Mouse (Mus musculus) MN1 (cell line): ENCODE data around the gene Csrp1.
A peak's percentile ranks its signal among the peaks of the same experiment; 100 is the strongest.

Source experiments
- DNase-seq: peaks from one replicate; pipeline ENCODE4 v3.0.0-alpha.2; 2016; ENCODE audit warnings: low spot score

Gene Csrp1

DNA sequence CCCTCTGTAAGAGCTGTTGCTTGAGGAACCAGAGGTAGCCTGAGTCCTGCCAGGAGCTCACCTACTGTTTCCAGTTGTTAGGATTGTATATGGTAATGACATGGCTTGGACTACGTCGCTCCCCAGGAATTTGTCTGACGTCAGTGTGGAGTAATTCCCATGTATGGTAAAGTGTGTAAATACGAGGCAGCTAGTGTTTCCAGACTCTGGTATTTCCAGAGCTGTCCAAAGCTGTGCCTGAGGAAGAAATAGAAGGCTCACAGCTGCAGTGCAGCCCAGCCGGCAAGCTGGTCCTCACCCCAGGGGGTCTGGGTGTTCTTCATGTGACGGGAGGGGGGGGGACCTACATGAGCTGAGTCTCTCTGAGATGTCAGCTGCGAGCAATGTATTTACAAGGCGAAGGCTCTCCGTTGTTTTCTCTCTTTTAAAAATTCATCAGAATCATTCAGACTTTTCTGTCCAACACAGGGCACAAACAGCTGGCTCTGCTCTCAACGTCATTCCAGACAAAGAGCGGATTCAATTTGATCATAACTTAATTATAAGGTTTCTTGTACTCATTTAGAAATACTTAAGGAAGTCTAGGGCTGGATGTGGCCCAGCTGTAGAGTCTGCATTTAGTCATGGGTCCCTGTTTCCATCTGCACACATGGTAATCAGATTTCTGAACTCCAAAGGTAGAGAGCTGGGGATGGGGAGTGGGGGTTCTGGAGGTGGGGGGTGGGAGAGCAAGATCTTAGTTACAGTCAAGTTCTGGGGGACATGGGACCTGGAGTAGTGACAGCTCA is 12.2 kb downstream of the Csrp1 start:
- peak; percentile 76 for DNase-seq

DNA sequence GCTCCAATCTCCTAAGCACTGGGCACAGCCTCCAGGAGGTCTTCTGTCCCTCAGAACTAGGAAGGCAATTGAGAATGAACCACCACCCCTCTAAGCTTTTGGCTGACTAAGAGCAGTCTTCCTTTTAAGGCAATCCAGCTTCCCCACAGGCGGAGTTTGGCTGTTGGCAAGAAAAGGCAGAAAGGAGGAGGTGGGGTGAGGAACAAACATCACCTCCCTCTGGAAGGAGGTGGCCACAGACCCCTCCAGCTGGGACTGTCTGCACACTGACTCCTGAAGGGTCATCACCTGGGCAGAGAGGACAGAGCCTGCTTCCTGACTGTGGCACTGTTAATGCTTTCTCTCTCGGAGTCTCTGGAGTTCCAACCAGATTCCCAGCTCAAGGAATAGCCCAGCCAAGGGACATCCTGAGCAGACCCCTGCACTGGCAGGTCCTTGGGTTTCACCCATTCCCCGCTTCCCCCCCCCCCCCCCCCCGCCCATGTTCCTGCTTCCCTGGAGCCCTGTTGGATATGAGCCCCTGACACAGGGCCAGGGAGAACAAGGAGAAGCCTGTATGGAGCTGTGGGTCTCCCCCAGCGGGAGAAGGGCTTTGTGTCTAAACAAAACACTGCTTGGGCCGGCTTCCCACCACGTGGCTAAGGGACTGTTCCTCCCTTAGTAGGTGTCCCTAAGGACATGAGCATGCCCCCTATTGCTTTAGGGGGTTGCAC is 14.5 kb downstream of the Csrp1 start:
- DNase-seq, result no peak

DNA sequence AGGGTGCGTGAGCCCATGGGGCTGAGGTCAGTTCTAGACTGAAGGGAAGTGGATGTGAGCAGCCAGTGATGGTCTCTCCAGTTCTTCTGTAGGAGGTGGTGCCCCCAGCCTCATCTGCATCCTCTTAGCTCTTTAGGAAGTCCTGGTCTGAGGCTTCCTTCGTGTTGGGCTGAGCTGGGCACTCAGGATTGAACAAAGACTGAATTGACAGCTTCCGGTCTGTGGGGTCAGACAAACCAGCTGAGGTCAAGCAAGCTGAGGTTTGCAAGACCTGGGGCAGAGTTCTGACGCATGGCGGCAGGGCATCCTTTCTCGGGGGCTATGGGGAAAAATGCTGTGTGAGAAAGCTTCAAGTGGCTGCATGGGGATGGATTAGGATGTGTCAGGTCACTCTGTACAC is 15.6 kb downstream of the Csrp1 start:
- no peak for DNase-seq

DNA sequence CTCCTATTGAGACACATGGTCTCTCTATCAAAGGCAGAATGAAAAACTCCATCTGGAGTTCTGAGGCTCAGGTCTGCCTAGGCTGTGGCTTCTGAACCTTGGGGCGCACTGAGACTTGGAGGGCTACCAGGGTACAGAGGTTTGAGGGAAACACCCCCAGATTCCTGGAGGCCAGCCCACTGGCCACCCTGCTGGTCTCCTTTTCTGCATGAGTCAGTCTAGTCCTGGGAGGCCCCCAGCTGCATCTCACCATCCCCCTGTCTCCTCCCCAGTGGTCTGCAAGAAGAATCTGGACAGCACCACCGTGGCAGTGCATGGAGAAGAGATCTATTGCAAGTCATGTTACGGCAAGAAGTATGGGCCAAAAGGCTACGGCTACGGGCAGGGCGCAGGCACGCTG is 25.1 kb downstream of the Csrp1 start:
- no peak for DNase-seq

- DNase-seq, result no peak
Observed at GRCm38 (mm10) chr1:135746248-135746647, 26.4 kb downstream of the Csrp1 start.

DNA sequence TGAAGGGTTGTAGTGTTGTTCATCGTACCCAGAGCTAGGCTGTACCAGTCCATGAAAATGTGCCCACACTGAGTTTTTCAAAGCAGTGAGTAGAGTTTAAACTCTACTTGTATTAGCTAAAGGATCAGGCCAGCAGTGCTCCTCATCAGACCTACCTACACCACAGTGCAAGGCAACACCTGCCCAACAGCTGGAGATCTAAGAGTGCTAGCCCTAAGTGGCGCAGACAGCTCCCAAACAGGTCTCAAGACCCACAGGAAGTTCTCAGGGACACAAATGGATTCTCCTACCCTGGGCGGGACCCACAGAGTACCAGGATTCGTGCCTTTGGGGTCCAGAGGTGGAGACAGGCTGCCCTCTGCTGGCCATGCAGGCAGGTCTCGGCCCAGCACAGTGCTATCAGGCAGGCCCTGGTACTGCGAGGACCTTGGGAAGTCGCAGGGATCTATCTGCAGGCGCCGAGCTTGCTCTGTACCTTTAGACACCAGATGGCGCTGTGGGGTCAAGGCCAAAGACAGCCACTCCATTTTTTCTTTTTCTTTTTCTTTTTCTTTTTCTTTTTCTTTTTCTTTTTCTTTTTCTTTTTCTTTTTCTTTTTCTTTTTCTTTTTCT is 33.0 kb downstream of the Csrp1 start:
- DNase-seq, result peak; percentile 94

DNA sequence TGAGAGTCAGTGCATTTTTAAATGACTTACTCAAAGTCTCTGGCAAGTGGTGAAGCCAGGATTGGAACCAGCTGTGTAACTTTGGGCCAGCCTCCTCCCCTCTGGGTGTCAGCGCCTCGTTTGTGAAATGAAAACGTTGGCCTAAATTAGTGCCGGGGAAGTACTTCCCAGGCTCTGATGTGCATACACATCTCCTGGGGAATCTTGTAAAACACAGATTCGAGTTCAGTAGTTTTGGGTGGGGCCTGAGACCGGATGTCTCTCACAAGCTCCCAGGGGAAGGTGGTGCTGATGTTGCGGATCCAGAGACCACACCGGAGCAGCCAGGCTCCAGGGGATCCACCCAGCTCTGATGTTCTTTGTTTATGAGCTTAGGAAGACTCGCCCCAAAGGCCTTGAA is 35.4 kb downstream of the Csrp1 start:
- DNase-seq, result no peak

GRCm38 (mm10) chr1:135755913-135756312 is 36.1 kb downstream of the Csrp1 start:
- no peak for DNase-seq

DNA sequence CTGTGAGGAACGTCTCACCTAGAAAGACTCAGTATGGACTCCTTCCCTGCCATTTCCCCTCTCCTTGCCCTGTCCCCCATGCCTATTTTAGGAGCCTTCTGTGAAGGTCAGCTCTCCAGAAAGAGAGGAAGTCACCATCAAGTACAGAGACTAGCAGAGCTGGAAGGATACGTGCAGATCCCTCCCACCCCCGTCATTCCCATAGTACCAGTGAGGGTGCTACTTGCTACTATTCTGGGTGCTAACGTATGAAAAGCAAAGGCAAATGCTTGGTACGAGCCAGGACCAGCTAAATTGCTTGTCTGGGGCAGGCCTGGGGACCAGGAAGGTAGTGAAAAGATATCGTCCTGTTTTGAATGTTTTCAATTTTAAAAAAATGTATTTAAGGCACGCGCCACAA is 37.4 kb downstream of the Csrp1 start:
- no peak for DNase-seq

DNA sequence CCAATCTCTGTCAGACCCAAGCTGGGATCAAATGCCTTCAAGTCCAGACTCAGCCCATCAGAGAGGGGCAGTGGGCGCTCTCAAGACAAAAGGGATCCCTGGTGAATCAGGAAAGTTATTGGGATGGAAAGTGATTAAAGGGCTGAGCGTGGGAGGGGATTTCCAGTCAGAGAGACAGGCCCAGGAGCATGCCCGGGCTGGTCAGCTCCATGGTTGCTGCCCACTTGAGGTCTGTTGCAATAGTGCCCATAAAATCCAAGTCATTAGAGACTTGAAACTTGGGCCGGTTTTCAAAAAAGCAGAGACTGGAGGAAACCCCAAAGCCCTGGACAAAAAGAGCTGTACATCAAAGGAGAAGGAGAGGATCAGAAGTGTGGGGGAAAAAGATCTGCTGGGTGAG is 39.8 kb downstream of the Csrp1 start:
- no peak for DNase-seq

DNA sequence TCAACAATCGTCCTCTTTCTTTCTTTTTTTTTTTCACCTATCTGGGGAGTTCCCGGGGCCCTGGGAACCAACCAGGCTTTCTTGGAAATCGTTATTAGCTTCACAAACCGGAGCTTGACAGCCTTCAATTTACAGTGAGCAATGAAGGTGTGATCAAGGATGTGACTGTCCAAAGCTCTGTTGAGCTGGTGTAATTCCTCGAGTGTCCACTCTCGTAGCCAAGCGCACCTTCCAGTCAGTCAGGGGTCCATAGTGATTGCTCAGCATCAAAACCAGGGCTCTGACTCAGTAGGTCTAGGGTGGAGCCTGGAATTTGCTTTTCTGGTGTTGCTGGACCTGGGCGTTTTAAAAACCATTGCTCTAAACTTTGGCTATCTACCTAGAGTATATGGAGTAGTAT is 40.4 kb downstream of the Csrp1 start:
- no peak for DNase-seq

- DNase-seq, result no peak
Observed at GRCm38 (mm10) chr1:135761728-135762127, 41.9 kb downstream of the Csrp1 start.

- no peak for DNase-seq
Observed at GRCm38 (mm10) chr1:135763503-135764205, 43.8 kb downstream of the Csrp1 start.

GRCm38 (mm10) chr1:135764206-135764528 is 44.3 kb downstream of the Csrp1 start:
- no peak for DNase-seq

DNA sequence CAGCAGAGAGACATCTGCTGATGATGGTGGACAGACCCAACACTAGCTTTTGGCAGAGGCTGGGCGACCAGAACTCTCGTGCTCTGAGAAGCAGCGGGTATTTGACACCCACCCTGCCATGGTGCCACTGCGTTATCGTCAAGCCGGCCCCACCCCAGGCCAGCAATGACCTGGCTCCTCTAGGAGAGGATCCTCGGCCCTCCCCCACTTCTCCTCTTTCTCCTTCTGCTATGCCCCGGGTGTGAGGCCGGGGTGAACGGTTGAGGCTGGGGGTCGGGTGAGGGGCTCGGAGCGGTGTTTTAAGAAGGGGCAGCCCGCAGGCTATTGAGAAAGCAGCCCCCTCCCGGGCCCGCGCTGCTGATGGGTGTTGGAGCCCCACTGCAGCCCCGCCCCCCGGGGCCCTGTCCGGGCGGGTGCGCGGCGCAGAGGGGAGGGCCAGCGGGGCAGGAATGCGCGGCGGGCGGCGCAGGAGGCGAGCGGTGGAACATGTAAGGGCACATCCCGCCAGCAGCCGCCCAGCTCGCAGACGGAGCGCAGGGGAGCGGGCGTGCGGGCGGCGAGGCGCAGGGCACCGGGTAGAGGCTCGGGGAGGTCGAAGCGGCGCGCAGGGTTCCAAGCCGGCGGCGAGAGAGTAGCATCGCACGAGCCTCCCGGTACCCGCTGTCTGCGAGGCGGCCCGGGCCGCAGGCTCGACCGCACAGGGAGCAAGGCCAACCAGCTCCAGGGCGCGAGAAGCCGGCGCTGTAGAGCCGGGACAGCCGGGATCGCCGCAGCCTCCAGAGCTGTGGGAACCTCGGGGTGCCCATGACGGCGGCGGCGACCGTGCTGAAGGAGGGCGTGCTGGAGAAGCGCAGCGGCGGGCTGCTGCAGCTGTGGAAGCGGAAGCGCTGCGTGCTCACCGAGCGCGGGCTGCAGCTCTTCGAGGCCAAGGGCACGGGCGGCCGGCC is 46.1 kb downstream of the Csrp1 start, which contains the start of gene Phlda3:
TSS of gene Phlda3 (plus strand) at position 475 of the 947 bp plus-strand sequence.
- peak; percentile 85 for DNase-seq

- no peak for DNase-seq
Observed at GRCm38 (mm10) chr1:135766592-135767306, 46.9 kb downstream of the Csrp1 start.

GRCm38 (mm10) chr1:135767324-135767890 is 47.5 kb downstream of the Csrp1 start:
- DNase-seq, result no peak

DNA sequence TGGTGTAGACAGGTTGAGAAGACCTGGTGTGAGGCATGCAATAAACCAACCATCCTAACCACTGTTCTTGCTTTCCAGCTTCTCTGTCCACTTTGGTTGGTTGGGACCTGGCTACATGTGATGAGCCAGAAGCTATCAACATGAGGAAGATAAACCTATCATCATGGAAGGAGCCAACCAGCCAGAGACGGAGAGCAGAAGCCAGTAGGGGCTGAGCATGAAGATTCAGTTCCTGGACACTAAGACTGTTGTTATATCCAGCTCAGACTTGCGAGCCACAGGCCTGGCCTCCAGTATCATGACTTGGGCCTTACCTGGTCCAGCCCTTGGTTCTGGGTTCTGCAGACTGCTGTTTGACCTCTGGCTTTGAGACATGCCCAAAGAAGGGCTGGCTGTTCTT is 48.5 kb downstream of the Csrp1 start:
- no peak for DNase-seq

DNA sequence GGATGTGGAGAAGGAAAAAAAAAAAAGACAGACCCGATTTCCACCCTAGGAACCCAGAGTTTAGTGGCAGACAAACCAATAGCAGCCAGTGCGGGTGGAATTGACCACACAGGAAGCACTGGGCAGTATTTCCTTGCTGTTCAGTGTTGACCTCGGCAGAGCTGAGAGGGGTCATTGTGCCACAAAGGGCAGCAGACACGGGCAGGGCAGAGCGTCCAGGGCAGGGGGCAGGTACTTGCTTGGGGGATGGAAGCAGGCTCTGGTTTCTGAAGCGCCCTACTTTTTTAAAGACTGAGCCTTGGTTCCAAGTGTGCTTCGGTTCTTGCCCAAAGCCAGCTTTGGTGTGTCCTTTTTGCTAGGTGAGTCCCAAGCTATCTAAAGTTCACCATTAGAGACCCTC is 50.4 kb downstream of the Csrp1 start:
- no peak for DNase-seq

DNA sequence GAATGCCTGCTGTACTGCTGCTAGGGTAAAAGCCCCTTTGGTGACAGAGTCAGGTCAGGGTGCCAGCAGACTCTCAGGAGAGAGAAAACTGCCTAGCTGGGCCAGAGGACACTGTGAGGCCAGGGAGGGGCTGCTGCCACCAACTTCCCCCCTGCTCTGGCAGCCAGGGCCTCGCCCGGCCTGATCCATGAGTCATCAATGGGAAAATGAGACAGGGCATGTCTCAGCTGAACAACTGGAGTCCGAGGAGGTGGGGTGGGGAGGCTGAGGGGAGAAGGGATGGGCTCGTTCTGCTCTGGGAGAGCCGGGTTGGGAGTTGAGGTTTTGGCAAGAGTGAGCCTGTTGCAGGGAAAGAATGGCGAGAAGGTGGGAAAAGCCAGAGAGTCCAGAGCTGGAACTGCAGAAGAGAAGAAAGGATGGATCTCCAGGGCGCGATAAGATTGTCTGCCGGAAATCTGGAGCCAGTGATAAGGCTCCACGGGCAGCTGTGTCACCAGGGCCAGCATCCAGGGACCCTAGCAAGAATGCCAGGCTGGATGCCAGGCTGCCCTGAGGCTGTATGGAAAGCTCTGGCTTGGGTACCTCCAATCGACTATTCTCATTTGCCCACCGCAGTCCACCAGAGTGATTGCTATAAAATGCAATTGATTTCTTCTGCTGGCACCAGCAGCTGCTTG is 51.2 kb downstream of the Csrp1 start:
- DNase-seq, result peak; percentile 82
